Mouse (Mus musculus): Measurements from ENCODE around the gene Dock6. TPM values are rescaled to one million over a fixed set of nuclear protein-coding genes. Genes with fewer than 3 reads are reported as not detected.

Dock6 gene
- total and polyA plus RNA-seq, 3 experiments = 5.0 to 21.3 TPM; not detected in 1

DNA sequence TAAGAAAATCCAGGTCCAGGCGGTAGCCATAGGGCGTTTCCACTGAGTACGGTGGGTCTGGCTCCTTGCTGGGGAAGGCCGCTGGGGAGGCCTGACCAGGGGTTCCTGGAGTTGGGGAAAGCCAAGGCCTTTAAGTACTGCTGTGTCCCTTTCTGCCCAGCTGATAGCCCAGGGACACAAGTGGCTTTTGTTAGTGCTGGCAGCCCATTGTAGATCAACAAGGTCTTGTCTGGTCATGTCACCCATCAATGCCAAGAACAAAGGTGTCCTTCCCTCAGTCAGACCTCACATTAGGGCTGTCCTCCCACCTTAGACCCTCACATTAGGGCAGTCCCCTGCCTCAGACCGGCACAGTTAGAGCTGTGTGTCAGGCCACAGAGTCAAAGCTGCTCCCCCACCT, 56.9 kb downstream of the Dock6 start:
- Histone ChIP-seq H3K79me2 (ENCODE audit: control insufficient read depth, insufficient read depth, low read length, poor library complexity) (no peaks in the 10 kb centered on the region; the same call in 1 of the 2 replicates), H3K27me3 (ENCODE audit: control insufficient read depth in 1 of 2, insufficient read depth in 2 of 2, low read length in 2 of 2) (no peaks in the 10 kb centered on the region), H3K4me3 (ENCODE audit: control insufficient read depth in 1 of 2, insufficient read depth in 1 of 2, low read depth in 2 of 2, low read length in 2 of 2) (no peak overlapping the region), H3K9me3 (replicated peaks; ENCODE audit: insufficient read depth, low read length) (no peaks in the 10 kb centered on the region), H3K4me1 (ENCODE audit: control insufficient read depth in 1 of 2, insufficient read depth in 2 of 2, low read length in 2 of 2) (peaks cover 4 to 7% of the 10 kb centered on the region in 2 experiments; a peak in 3 of 4 replicates), H3K27ac (ENCODE audit: control insufficient read depth, low read depth, low read length) (no peak overlapping the region), H3K36me3 (ENCODE audit: control insufficient read depth in 1 of 2, insufficient read depth in 2 of 2, low read length in 2 of 2) (no peaks in the 10 kb centered on the region), H3K9ac (ENCODE audit: control insufficient read depth, low read depth, low read length, poor library complexity, severe bottlenecking) (no peak overlapping the region)
- DNase-seq (ENCODE audit: low read depth, low spot score) = no peak
- no peak for TF ChIP-seq CTCF (IDR thresholded peaks at IDR 0.05 in 2 of 3, conservative IDR thresholded peaks at IDR 0.05 in 1 of 3; ENCODE audit: control insufficient read depth in 1 of 3, insufficient read depth in 1 of 3, low read depth in 2 of 3, low read length in 3 of 3, poor library complexity in 1 of 3, severe bottlenecking in 1 of 3)
- no peak for TF ChIP-seq GATA1 (IDR thresholded peaks at IDR 0.05; ENCODE audit: low read depth, low read length)
- no peak for TF ChIP-seq MAX (IDR thresholded peaks at IDR 0.05; ENCODE audit: low read length)
- no peak for TF ChIP-seq POLR2A (IDR thresholded peaks at IDR 0.05; ENCODE audit: control insufficient read depth in 1 of 2, insufficient read depth in 1 of 2, low read depth in 1 of 2, low read length in 2 of 2, poor library complexity in 1 of 2)

DNA sequence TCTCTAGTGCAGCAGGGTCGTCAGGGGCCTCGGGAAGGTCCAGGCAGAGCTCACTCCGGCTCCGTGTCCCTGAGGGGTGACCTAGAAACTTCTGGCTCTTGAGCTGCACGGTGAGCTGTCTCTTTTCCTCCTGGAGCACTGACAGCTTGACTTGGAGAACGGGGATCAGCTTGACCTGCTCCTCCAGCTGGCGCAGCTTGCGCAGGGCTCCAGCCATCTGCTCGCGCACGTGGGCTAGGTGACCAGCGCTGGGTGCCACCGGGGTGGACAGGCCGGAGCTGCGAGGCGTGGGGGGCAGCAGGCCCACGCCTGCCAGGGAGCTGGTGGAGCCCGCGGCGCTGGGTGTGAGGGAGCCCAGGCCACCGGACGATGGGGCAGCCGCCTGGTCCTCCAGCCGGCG, 57.5 kb downstream of the Dock6 start:
- no peaks in the 10 kb centered on the region for H3K36me3 ChIP-seq (ENCODE audit: control insufficient read depth in 1 of 2, insufficient read depth in 2 of 2, low read length in 2 of 2)
- H3K79me2 ChIP-seq (ENCODE audit: control insufficient read depth, insufficient read depth, low read length, poor library complexity) = no peaks in the 10 kb centered on the region; the same call in 1 of the 2 replicates
- H3K9ac ChIP-seq (ENCODE audit: control insufficient read depth, low read depth, low read length, poor library complexity, severe bottlenecking) = no peak overlapping the region
- no peak overlapping the region for H3K4me3 ChIP-seq (ENCODE audit: control insufficient read depth in 1 of 2, insufficient read depth in 1 of 2, low read depth in 2 of 2, low read length in 2 of 2)
- no peak for TF ChIP-seq E2F4 (IDR thresholded peaks at IDR 0.05; ENCODE audit: borderline replicate concordance, low read depth, low read length)
- no peak for TF ChIP-seq KAT2A (conservative IDR thresholded peaks at IDR 0.05; ENCODE audit: low read depth, low read length)
- TF ChIP-seq ETS1 (IDR thresholded peaks at IDR 0.05; ENCODE audit: low read depth, low read length) = no peak
- TF ChIP-seq CHD1 (IDR thresholded peaks at IDR 0.05; ENCODE audit: low read depth, low read length) = no peak
- TF ChIP-seq GABPA (IDR thresholded peaks at IDR 0.05; ENCODE audit: low read depth, low read length) = no peak
- TF ChIP-seq MEF2A (IDR thresholded peaks at IDR 0.05; ENCODE audit: extremely low read depth, insufficient replicate concordance, low read depth, low read length, poor library complexity, severe bottlenecking) = no peak
- no peak for TF ChIP-seq JUND (IDR thresholded peaks at IDR 0.05; ENCODE audit: low read depth, low read length)
- no peak overlapping the region for H3K27ac ChIP-seq (ENCODE audit: control insufficient read depth, low read depth, low read length)
- no peak for DNase-seq (ENCODE audit: low read depth, low spot score)
- H3K27me3 ChIP-seq (ENCODE audit: control insufficient read depth in 1 of 2, insufficient read depth in 2 of 2, low read length in 2 of 2) = no peaks in the 10 kb centered on the region
- no peaks in the 10 kb centered on the region for H3K9me3 ChIP-seq (replicated peaks; ENCODE audit: insufficient read depth, low read length)
- peaks cover 4 to 7% of the 10 kb centered on the region in 2 experiments; a peak in 3 of 4 replicates for H3K4me1 ChIP-seq (ENCODE audit: control insufficient read depth in 1 of 2, insufficient read depth in 2 of 2, low read length in 2 of 2)

GRCm38 (mm10) chr9:21794344-21794834, 58.0 kb downstream of the Dock6 start:
- H3K79me2 ChIP-seq (ENCODE audit: control insufficient read depth, insufficient read depth, low read length, poor library complexity) = no peaks in the 10 kb centered on the region; the same call in 1 of the 2 replicates
- no peaks in the 10 kb centered on the region for H3K9me3 ChIP-seq (replicated peaks; ENCODE audit: insufficient read depth, low read length)
- no peaks in the 10 kb centered on the region for H3K36me3 ChIP-seq (ENCODE audit: control insufficient read depth in 1 of 2, insufficient read depth in 2 of 2, low read length in 2 of 2)
- H3K9ac ChIP-seq (ENCODE audit: control insufficient read depth, low read depth, low read length, poor library complexity, severe bottlenecking) = no peak overlapping the region
- H3K4me3 ChIP-seq (ENCODE audit: control insufficient read depth in 1 of 2, insufficient read depth in 1 of 2, low read depth in 2 of 2, low read length in 2 of 2) = no peak overlapping the region
- DNase-seq (ENCODE audit: low read depth, low spot score) = no peak
- H3K27me3 ChIP-seq (ENCODE audit: control insufficient read depth in 1 of 2, insufficient read depth in 2 of 2, low read length in 2 of 2) = no peaks in the 10 kb centered on the region
- H3K4me1 ChIP-seq (ENCODE audit: control insufficient read depth in 1 of 2, insufficient read depth in 2 of 2, low read length in 2 of 2) = peaks cover 4 to 7% of the 10 kb centered on the region in 2 experiments; a peak in 3 of 4 replicates
- H3K27ac ChIP-seq (ENCODE audit: control insufficient read depth, low read depth, low read length) = no peak overlapping the region
- TF ChIP-seq EP300 (IDR thresholded peaks at IDR 0.05; ENCODE audit: low read depth in 1 of 2, low read length in 2 of 2) = no peak
- no peak for TF ChIP-seq CTCF (IDR thresholded peaks at IDR 0.05 in 2 of 3, conservative IDR thresholded peaks at IDR 0.05 in 1 of 3; ENCODE audit: control insufficient read depth in 1 of 3, insufficient read depth in 1 of 3, low read depth in 2 of 3, low read length in 3 of 3, poor library complexity in 1 of 3, severe bottlenecking in 1 of 3)
- no peak for TF ChIP-seq GABPA (IDR thresholded peaks at IDR 0.05; ENCODE audit: low read depth, low read length)
- no peak for TF ChIP-seq MAZ (IDR thresholded peaks at IDR 0.05; ENCODE audit: low read depth, low read length)
- no peak for TF ChIP-seq ZMIZ1 (IDR thresholded peaks at IDR 0.05; ENCODE audit: low read depth, low read length)
- TF ChIP-seq ZC3H11A (IDR thresholded peaks at IDR 0.05; ENCODE audit: low read depth, low read length) = no peak
- TF ChIP-seq RCOR1 (IDR thresholded peaks at IDR 0.05; ENCODE audit: low read depth, low read length) = no peak
- TF ChIP-seq MAFK (IDR thresholded peaks at IDR 0.05; ENCODE audit: borderline replicate concordance, low read depth, low read length) = no peak
- no peak for TF ChIP-seq JUND (IDR thresholded peaks at IDR 0.05; ENCODE audit: low read depth, low read length)
- TF ChIP-seq MYC (IDR thresholded peaks at IDR 0.05; ENCODE audit: low read depth, low read length) = no peak
- no peak for TF ChIP-seq ELF1 (IDR thresholded peaks at IDR 0.05; ENCODE audit: low read depth, low read length)
- TF ChIP-seq ZNF384 (IDR thresholded peaks at IDR 0.05; ENCODE audit: low read depth, low read length) = no peak
- no peak for TF ChIP-seq POLR2AphosphoS2 (IDR thresholded peaks at IDR 0.05; ENCODE audit: low read length)
- no peak for TF ChIP-seq MXI1 (IDR thresholded peaks at IDR 0.05; ENCODE audit: low read depth, low read length)
- TF ChIP-seq POLR2A (IDR thresholded peaks at IDR 0.05; ENCODE audit: control insufficient read depth in 1 of 2, insufficient read depth in 1 of 2, low read depth in 1 of 2, low read length in 2 of 2, poor library complexity in 1 of 2) = no peak
- no peak for TF ChIP-seq NRF1 (IDR thresholded peaks at IDR 0.05; ENCODE audit: insufficient read depth, low read depth, low read length, poor library complexity, severe bottlenecking)
- no peak for TF ChIP-seq HCFC1 (IDR thresholded peaks at IDR 0.05; ENCODE audit: low read depth, low read length)
- TF ChIP-seq CHD1 (IDR thresholded peaks at IDR 0.05; ENCODE audit: low read depth, low read length) = no peak
- TF ChIP-seq TCF12 (IDR thresholded peaks at IDR 0.05; ENCODE audit: low read depth, low read length) = no peak
